Mouse (Mus musculus) forebrain, embryonic 15.5 days (tissue): ENCODE data around the gene Gltpd2. TPM values are rescaled to one million over a fixed set of nuclear protein-coding genes. Genes with fewer than 3 reads are reported as not detected.

ENCODE experiments used
- ATAC-seq: fragments of 200-750 bp; cut with Nextera tagmentation; replicated peaks from 2 replicates; pipeline ENCODE4 v1.8.0; 2017; ENCODE audit warnings: mild to moderate bottlenecking, moderate TSS enrichment, moderate library complexity
- H3K27ac ChIP-seq: fragments of 300-500 bp; sonication (generic); replicated peaks from 2 replicates; pipeline ENCODE4 v1.5.1; 2015; ENCODE audit warnings: mild to moderate bottlenecking, inconsistent platforms
- H3K27me3 ChIP-seq: fragments of 300-500 bp; sonication (generic); 2 replicates; pipeline ENCODE4 v1.6.1; 2015; ENCODE audit warnings: inconsistent platforms
- H3K36me3 ChIP-seq: fragments of 300-500 bp; sonication (generic); 2 replicates; pipeline ENCODE4 v1.6.1; 2015; ENCODE audit warnings: mild to moderate bottlenecking, inconsistent platforms
- H3K4me1 ChIP-seq: fragments of 300-500 bp; sonication (generic); 2 replicates; pipeline ENCODE4 v1.6.1; 2015; ENCODE audit warnings: inconsistent platforms
- H3K4me2 ChIP-seq: fragments of 300-500 bp; sonication (generic); replicated peaks from 2 replicates; pipeline ENCODE4 v1.6.1; 2015; ENCODE audit warnings: mild to moderate bottlenecking, inconsistent platforms
- H3K4me3 ChIP-seq: fragments of 300-500 bp; sonication (generic); 2 replicates; pipeline ENCODE4 v1.5.1; 2015; ENCODE audit warnings: mild to moderate bottlenecking, inconsistent platforms
- H3K9ac ChIP-seq: fragments of 300-500 bp; sonication (generic); replicated peaks from 2 replicates; pipeline ENCODE4 v1.6.1; 2015; ENCODE audit warnings: mild to moderate bottlenecking, inconsistent platforms
- H3K9me3 ChIP-seq: fragments of 300-500 bp; sonication (generic); 2 replicates; pipeline ENCODE4 v1.6.1; 2016; ENCODE audit warnings: inconsistent platforms
- WGBS: fragments of 180-500 bp; shearing (Covaris S2); methylation state at CpG from one replicate; pipeline ENCODE4 v1.1.7; 2015; ENCODE audit warnings: mixed read lengths; 5-methylcytosine and 5-hydroxymethylcytosine counted together
- polyA plus RNA-seq: library from polyadenylated mRNA; unstranded; fragments of >200 nt; fragmentation: Nextera tagmentation; extraction: Ambion mirVana; gene quantifications from 2 replicates; pipeline ENCODE4 v1.2.1, GENCODE M21; 2015

The Gltpd2 gene
- polyA plus RNA-seq, 1 experiment from 2014 or later, result 0.14 TPM

DNA sequence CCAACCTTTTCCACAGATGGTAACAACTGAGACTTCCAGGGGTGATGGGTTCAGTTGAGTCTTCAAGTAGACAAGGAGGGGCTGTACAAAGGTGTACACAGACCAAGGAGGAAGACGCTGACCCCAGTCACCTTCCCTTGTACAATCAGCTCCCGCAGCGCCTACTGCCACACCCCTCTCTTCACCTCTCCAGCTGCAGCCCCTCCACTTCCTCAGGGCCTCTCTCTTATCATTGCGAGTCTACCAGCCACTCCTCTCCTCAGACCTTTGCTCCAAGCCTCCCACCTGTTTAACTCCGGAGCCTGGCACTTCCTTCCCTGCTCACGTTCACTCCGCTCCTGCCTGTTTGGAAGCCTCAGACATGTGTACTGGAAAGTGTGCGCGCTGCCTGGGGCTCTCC is 14.0 kb upstream of the Gltpd2 start, which contains the start of gene Tm4sf5:
Gene Tm4sf5 (plus strand): TSS at position 275 of the 400 bp plus-strand sequence.
- Histone ChIP-seq H3K9me3 (no peaks in the 10 kb centered on the region), H3K4me2 (no peak within 1 kb of the TSS), H3K36me3 (no peaks in the 10 kb centered on the region), H3K4me3 (no peak within 1 kb of the TSS), H3K4me1 (peaks cover 5% of the 10 kb centered on the region; the same call in 1 of the 2 replicates), H3K9ac (no peak within 1 kb of the TSS), H3K27ac (no peak within 1 kb of the TSS), H3K27me3 (peaks cover 2% of the 10 kb centered on the region; the same call in 1 of the 2 replicates)
- ATAC-seq, result no peak
- 83% methylated on average over 9 of the region's 9 CpGs for WGBS

DNA sequence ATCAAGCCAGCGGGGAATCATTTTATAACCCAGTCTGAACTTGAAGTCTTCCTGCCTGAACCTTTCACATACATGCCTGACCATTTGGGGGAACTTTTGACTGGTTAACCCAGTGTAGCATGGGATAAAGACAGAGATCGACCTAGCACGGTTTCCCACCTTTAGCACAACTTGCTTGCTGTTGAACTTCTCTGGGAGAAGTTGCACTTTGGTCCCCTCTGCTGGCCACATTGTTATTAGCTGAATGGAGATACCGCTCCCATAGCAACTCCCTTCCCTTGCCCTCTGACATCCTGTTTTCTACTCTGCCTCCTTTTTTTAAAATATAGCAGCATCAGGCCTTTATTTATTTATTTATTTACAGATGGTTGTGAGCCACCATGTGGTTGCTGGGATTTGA is 12.6 kb upstream of the Gltpd2 start:
- no peaks in the 10 kb centered on the region for H3K9me3 ChIP-seq
- peaks cover 5% of the 10 kb centered on the region; the same call in 1 of the 2 replicates for H3K4me1 ChIP-seq
- peaks cover 2% of the 10 kb centered on the region; the same call in 1 of the 2 replicates for H3K27me3 ChIP-seq
- no peak overlapping the region for H3K27ac ChIP-seq
- ATAC-seq, result no peak
- no peak overlapping the region for H3K4me2 ChIP-seq
- WGBS, result 25% methylated on average over 4 of the region's 4 CpGs
- no peak overlapping the region for H3K4me3 ChIP-seq
- no peak overlapping the region for H3K9ac ChIP-seq
- no peaks in the 10 kb centered on the region for H3K36me3 ChIP-seq

GRCm38 (mm10) chr11:70506962-70507515 is 12.0 kb upstream of the Gltpd2 start:
- Histone ChIP-seq H3K36me3 (no peaks in the 10 kb centered on the region), H3K9me3 (no peaks in the 10 kb centered on the region), H3K27ac (no peak overlapping the region), H3K4me3 (no peak overlapping the region), H3K4me2 (no peak overlapping the region), H3K4me1 (peaks cover 5% of the 10 kb centered on the region; the same call in 1 of the 2 replicates), H3K9ac (no peak overlapping the region), H3K27me3 (peaks cover 2% of the 10 kb centered on the region; the same call in 1 of the 2 replicates)
- WGBS, result 74% methylated on average over 7 of the region's 7 CpGs
- ATAC-seq, result no peak

DNA sequence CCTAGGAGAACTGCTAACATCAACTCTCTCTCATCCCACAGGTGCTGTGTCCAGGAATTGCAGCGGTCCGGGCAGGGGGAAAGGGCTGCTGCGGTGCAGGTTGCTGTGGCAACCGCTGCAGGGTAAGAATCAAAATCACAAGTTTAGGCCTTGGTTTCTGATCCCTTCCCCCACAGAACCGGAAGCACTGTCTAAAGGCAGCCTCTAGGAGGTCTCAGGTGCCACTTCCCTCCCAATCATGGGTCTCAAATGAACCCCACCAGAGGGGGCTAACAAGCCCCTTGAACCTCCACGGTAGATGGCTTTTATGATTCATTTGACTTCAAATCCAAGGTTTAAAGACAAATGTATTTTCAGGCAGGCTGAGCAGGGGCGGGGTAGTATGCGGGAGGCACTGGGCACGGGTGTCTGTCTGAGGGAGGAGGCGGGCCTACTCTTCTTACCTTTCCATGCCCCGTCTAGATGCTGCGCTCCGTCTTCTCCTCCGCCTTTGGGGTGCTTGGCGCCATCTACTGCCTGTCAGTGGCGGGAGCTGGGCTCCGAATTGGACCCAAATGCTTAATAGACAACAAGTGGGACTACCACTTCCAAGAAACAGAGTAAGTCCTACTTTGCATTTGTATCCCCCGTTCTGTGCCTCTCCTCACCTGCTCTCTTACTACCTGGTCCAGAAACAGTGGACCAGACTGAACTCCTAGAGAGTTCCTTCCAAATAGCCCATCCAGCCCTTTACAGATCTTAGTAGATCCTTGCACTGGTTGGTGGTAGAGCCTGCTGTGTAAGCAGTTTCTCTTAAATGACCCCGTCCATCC is 9.0 kb upstream of the Gltpd2 start:
- H3K36me3 ChIP-seq, result no peaks in the 10 kb centered on the region
- H3K9me3 ChIP-seq, result no peaks in the 10 kb centered on the region
- peak overlapping the region; percentile 31 for H3K4me2 ChIP-seq
- H3K4me1 ChIP-seq, result peaks cover 5% of the 10 kb centered on the region; the same call in 1 of the 2 replicates
- H3K27me3 ChIP-seq, result peaks cover 2% of the 10 kb centered on the region; the same call in 1 of the 2 replicates
- no peak overlapping the region for H3K27ac ChIP-seq
- H3K9ac ChIP-seq, result no peak overlapping the region
- peak overlapping the region; percentile 14; the same call in 1 of the 2 replicates for H3K4me3 ChIP-seq
- WGBS, result 12% methylated on average over 19 of the region's 19 CpGs
- no peak; the same call in 1 of the 2 replicates for ATAC-seq

GRCm38 (mm10) chr11:70511242-70511641 is 7.8 kb upstream of the Gltpd2 start:
- H3K36me3 ChIP-seq, result no peaks in the 10 kb centered on the region
- H3K27ac ChIP-seq, result no peak overlapping the region
- H3K9ac ChIP-seq, result no peak overlapping the region
- no peaks in the 10 kb centered on the region for H3K9me3 ChIP-seq
- no peak overlapping the region for H3K4me3 ChIP-seq
- WGBS, result 84% methylated on average over 2 of the region's 2 CpGs
- ATAC-seq, result no peak
- H3K4me1 ChIP-seq, result peaks cover 5% of the 10 kb centered on the region; the same call in 1 of the 2 replicates
- peaks cover 2% of the 10 kb centered on the region; the same call in 1 of the 2 replicates for H3K27me3 ChIP-seq
- no peak overlapping the region for H3K4me2 ChIP-seq

GRCm38 (mm10) chr11:70511825-70512224 is 7.2 kb upstream of the Gltpd2 start:
- WGBS, result 92% methylated on average over 7 of the region's 7 CpGs
- Histone ChIP-seq H3K4me1 (peaks cover 5% of the 10 kb centered on the region; the same call in 1 of the 2 replicates), H3K27ac (no peak overlapping the region)

GRCm38 (mm10) chr11:70512709-70513342 is 6.2 kb upstream of the Gltpd2 start:
- Histone ChIP-seq H3K27me3 (peaks cover 2% of the 10 kb centered on the region; the same call in 1 of the 2 replicates), H3K36me3 (no peaks in the 10 kb centered on the region), H3K4me3 (no peak overlapping the region), H3K4me1 (peaks cover 5% of the 10 kb centered on the region; the same call in 1 of the 2 replicates), H3K9me3 (no peaks in the 10 kb centered on the region), H3K27ac (no peak overlapping the region), H3K9ac (no peak overlapping the region), H3K4me2 (no peak overlapping the region)
- 85% methylated on average over 7 of the region's 7 CpGs for WGBS
- no peak for ATAC-seq

More at GRCm38 (mm10) chr11:70511825-70512224, 7.2 kb upstream of the Gltpd2 start:
- no peak for ATAC-seq
- peaks cover 2% of the 10 kb centered on the region; the same call in 1 of the 2 replicates for H3K27me3 ChIP-seq
- no peaks in the 10 kb centered on the region for H3K9me3 ChIP-seq
- no peak overlapping the region for H3K4me3 ChIP-seq
- no peak overlapping the region for H3K9ac ChIP-seq
- H3K4me2 ChIP-seq, result no peak overlapping the region
- no peaks in the 10 kb centered on the region for H3K36me3 ChIP-seq

- H3K9ac ChIP-seq, result no peak overlapping the region
- no peak overlapping the region for H3K4me3 ChIP-seq
- no peaks in the 10 kb centered on the region for H3K27me3 ChIP-seq
- H3K36me3 ChIP-seq, result no peaks in the 10 kb centered on the region
- ATAC-seq, result no peak
- H3K9me3 ChIP-seq, result no peaks in the 10 kb centered on the region
- H3K4me1 ChIP-seq, result peaks cover 5% of the 10 kb centered on the region; the same call in 1 of the 2 replicates
- H3K4me2 ChIP-seq, result no peak overlapping the region
- no peak overlapping the region for H3K27ac ChIP-seq
- 54% methylated on average over 11 of the region's 11 CpGs for WGBS
Measured at GRCm38 (mm10) chr11:70513520-70513919, 5.5 kb upstream of the Gltpd2 start.

DNA sequence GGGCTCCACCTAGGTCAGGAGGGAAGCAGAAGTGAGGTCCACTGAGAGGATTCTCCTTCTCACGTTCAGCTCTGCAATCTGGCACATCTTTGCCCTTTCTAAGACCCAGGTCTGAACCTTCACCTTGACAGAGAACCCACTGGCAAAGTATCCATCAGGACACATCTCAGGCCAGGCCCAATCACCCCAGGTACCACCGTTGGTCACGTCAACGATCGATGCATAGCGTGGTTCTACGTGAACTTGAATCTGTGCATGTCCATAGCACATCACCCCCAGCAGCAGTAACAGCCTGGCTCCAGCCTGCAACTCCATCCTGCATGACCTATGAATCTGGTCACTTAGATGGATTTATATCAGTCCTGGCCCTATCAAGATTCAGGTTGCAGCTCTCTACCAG is 4.7 kb upstream of the Gltpd2 start, which contains the start of gene Vmo1:
Gene Vmo1 (minus strand): TSS at position 329 of the 400 bp plus-strand sequence.
- Histone ChIP-seq H3K27ac (no peak within 1 kb of the TSS), H3K4me1 (peaks cover 5% of the 10 kb centered on the region; the same call in 1 of the 2 replicates), H3K36me3 (no peaks in the 10 kb centered on the region), H3K4me2 (no peak within 1 kb of the TSS), H3K9ac (no peak within 1 kb of the TSS), H3K4me3 (no peak within 1 kb of the TSS), H3K27me3 (no peaks in the 10 kb centered on the region), H3K9me3 (no peaks in the 10 kb centered on the region)
- ATAC-seq, result no peak
- 90% methylated on average over 7 of the region's 7 CpGs for WGBS

DNA sequence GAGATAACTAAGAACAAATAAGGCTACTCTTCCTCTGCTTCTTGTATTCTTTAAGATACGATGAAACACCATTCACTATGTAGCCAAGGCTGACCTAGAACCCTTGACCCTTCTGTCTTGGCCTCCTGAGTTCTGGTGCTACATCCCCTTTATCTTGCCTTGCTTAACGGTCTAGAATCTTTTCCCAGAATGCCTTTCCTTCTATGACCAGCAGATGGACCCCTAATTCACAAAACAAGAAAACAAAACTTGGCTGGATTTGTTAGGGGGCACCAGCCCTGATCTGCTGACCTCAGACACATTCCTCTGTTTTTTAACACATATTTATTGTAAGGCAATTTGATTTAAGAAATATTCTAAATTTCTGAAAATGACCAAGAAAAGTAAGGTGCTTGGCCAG is 2.6 kb upstream of the Gltpd2 start:
- Histone ChIP-seq H3K9me3 (no peaks in the 10 kb centered on the region), H3K4me2 (no peak overlapping the region), H3K27me3 (peaks cover 4% of the 10 kb centered on the region; the same call in 1 of the 2 replicates), H3K4me3 (no peak overlapping the region), H3K27ac (no peak overlapping the region), H3K4me1 (peaks cover 4% of the 10 kb centered on the region; the same call in 1 of the 2 replicates), H3K36me3 (no peaks in the 10 kb centered on the region), H3K9ac (no peak overlapping the region)
- WGBS, result 23% methylated on average over 2 of the region's 2 CpGs
- ATAC-seq, result no peak

DNA sequence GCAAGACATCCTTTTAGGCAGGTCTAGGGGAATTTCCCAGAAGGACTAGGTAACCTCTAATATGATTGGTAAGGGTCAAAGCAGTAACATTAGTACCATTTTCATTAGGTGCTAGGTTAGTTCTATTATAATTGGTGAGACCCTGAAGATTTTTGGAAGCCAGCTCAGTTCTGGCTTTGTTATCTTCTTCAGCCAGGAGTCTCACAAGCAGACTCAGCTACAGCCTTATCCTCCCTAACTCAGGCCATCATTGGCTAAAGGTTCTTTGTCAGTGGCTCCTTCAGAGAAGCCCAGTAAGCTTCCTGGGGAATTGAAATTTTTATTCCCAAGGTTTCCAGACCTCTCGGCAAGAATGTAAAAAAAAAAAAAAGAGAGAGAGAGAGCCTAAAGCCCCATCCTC is 560 bp upstream of the Gltpd2 start:
- Histone ChIP-seq H3K9ac (no peak overlapping the region), H3K4me2 (no peak overlapping the region), H3K36me3 (no peaks in the 10 kb centered on the region), H3K27ac (no peak overlapping the region), H3K9me3 (no peaks in the 10 kb centered on the region), H3K4me1 (peaks cover 4% of the 10 kb centered on the region; the same call in 1 of the 2 replicates), H3K4me3 (no peak overlapping the region), H3K27me3 (peaks cover 4% of the 10 kb centered on the region; the same call in 1 of the 2 replicates)
- 53% methylated on average over 1 of the region's 1 CpGs for WGBS
- no peak for ATAC-seq
